Mouse (Mus musculus): ENCODE results near the gene Arhgef3.

Gene Arhgef3

DNA sequence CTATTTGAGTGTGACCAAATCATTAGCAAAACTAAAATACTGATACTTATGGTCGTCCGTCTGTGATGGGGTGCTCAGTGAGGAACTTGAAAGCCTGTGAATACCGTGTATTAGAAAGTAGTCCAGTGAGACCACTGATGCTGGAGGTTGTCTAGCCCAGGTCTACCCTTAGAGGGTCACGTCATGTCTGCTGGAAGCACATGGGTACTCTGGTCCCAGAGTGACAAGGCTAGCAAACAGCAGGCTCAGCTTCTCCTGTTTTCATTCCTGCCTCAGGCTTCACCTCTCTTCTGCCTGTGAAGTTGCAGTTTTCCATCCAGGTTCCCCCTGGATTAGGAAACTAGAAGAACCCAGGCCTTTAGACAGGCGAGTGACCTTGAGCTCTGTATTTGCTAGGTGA, 233.0 kb downstream of the Arhgef3 start:
- no peak for DNase-seq (ENCODE audit: low spot score)

DNA sequence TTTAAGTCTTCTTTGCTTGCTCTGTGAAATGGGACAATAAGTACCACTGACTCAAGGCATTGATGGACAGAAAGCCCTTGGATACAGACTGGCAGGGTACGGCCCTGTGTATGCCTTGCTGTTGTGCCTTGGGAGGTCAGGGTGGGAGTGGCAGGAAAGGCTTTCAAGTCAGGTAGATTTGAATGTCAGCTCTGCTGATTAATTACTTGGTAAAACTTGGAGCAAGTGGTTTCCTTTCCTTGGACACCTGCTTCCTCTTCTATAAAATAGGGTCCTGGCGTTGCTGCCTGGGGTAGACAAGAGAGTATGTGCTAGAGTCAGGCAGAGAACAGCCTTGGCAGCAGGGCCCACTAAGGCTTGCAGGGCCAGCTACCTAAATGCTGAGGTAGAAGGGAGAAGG, 233.4 kb downstream of the Arhgef3 start:
- no peak for DNase-seq (ENCODE audit: low spot score)

DNA sequence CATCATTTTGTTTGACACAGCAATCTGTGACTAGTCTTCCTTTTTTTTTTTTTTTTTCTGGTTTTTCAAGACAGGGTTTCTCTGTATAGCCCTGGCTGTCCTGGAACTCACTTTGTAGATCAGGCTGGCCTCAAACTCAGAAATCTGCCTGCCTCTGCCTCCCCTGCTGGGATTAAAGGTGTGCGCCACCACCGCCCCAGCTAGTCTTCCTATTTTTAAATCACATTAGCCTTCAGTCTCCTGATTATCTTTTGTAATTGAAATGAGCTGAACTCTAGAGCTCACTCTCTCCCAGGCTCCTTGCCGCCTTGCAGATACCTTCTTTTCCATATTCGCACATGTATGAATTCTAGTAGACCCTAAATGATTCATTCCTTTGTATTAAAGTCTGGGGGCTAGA, 234.0 kb downstream of the Arhgef3 start:
- DNase-seq (ENCODE audit: low spot score): no peak

DNA sequence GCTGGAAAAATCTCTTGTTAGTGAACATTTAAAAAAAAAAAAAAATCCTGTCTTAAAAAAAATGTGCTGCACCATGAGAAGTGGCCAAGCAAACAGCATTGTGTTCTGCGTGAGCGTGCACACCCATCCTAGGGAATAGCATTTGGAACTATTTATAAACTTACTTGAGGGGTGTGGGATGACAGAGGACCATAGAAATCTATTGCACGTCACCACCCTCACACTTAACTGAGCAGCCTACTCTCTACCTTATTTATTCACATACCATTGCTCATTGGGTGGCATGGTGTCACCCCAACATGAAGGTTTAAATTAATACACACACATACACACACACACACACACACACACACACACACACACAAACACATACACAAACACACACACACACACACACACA, 234.4 kb downstream of the Arhgef3 start:
- DNase-seq (ENCODE audit: low spot score): no peak

DNA sequence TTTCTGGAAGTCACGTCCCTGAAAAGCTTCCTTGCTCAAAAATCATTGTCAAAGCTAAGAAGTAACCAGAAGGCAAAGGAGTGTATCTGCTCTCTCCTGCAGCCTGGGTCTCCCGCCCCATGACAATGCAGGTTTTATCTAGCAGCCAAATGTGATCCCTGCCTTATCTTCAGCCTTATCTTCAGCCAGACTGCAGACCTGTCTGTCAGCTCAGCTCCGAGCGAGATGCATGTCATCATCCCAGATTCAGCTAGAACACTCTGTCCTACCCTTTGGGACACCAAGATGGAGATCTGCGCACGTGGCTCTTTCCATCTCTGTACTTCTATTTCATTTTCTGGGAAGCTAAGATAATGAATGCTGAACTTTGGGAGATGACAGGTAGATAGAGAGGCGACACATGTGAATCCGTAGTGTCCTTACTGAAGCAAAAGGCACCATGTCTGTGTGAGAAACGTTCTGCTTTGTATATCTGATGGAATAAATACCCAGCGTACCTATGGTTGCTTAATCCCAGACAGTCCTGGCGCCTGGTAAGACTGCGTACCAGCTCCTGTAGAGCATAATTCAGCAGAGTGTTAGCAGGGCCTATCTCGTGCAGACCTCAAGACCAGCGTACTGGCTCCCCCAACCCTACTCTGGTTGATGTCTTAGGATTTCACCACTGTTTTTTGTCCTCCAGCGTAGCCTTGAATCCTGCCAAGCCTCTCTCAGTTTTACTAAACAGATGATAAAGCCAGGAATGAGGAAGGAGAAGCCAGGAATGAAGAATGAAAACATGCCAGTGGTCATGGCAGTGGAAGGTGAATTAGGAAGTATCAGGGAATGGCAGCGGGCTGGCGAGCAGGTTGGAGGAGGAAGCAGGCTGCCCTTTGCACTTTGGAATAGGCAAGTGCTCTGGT, 235.4 kb downstream of the Arhgef3 start:
- no peak for DNase-seq (ENCODE audit: low spot score)

DNA sequence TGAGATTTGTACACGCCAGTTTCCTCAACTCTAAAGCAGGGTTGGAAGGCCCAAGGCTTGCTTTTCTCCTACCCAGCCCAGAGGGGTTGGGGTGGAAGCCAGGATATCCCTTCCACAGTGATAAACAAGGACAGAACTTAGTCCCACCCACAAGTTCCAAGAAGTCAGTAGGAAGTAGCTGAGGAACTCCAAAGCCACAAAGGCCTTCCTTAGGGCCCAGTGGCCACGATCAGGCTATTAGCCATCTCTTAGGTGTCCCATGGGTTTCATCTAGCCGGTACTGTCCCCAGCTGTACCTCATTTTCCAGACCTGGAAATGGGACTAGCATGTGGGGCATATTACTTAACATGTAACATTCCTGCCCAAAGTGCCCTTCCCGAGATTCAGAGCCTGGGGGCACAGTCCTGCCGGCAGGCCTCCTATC, 236.4 kb downstream of the Arhgef3 start:
- DNase-seq (ENCODE audit: low spot score): no peak

DNA sequence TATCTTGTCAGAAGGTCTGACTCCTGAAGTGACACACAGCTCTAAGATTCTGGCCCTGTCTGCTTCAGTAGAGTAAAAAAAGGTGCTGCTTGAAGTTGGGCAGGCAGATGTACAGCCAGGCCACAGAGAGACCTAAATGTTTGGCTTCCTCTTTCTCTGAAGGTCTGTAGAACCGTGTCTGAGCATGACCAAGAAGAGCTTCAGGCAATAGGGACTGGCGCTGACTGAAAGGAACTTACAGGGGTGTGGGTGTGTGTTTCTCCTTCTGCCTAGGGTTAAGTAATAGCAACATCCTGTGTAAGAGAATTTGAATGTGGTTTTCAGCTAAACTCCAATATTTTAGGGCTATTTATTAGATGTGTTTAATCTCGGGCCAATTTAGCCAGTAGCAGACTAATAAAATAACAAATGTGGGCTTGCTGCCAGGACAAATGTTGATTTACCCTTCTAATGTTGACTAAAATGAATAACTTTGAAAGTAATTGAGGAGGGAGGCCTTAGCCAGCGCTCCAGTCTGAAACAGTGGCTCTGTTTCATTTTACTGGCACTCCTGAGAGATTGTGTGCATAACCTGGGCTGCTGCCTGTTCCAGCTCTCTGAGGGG, 236.9 kb downstream of the Arhgef3 start:
- peak; percentile 40 for DNase-seq (ENCODE audit: low spot score)

DNA sequence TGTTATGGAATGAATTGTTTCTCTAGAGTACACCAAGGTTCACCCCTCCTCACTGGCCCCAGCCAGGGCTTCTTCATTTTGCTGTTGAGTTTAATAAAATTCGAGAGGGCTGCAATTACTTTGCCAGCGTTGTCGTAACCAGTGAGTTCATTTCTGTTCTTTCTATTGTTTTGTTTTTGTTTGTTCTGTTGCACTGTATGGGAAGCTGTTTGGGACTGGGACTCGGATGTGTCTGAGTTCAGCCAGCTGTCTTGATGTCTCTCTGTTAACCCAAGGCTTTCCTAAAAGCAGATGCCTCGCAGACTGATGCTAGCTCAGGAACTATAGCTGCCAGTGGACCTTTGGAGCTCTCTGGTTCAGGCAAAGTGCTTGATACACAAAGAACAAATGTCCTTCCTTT, 237.8 kb downstream of the Arhgef3 start:
- no peak for DNase-seq (ENCODE audit: low spot score)

DNA sequence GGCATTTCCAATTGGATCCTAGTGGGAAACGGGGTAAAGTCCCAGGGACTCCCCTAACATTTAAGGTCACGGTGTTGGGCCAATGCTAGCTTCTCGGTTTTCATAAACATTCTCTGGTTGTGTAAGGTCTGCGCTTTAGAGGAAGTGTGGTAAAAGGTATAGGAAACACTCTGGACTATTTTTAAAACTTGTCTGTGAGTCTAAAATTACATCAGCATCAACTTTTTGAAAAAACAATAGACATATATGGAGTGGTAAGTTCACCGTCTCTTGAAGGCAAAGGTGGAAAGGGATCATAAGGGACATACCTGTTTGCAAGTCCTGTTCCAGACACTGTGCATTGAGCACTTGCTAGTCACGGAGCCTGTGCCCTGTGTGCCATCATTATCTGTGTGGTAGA, 240.5 kb downstream of the Arhgef3 start:
- DNase-seq (ENCODE audit: low spot score): no peak

DNA sequence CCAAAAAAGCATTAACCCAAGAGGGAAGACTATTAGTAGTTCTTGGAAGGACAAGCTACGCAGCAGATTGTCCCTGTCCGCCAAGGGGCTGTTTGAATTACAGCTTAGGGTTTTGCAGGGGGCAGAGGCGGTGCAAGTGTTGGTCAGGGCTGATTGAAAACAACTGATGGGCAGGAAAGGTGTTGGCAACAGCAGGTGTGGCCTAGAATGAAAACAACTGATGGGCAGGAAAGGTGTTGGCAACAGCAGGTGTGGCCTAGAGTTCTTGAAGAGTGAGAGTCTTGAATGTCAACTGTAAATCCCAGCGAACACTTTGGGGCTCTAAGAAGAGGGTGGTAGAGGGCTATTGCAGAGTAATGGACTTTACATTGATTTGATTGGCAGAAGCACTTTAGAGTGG, 241.2 kb downstream of the Arhgef3 start:
- DNase-seq (ENCODE audit: low spot score): no peak

DNA sequence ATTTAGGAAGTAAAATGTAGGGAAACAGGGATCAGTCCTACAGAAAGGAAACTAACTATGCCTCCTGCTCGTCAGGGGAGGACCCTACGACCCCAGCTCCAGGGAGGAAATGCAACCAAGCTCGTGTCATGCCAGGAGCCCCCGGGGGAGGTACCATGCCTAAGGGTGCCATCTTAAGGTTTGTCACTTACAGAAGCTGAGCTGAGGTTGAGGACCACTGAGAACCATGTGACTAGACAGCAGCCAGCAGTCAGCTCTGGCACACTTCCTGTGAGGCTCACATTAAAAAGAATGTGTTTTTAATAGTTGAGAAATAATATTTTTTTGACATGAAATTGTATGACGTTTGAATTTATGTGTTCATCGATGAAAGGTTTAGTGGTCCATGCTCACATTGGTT, 242.4 kb downstream of the Arhgef3 start:
- DNase-seq (ENCODE audit: low spot score): no peak

DNA sequence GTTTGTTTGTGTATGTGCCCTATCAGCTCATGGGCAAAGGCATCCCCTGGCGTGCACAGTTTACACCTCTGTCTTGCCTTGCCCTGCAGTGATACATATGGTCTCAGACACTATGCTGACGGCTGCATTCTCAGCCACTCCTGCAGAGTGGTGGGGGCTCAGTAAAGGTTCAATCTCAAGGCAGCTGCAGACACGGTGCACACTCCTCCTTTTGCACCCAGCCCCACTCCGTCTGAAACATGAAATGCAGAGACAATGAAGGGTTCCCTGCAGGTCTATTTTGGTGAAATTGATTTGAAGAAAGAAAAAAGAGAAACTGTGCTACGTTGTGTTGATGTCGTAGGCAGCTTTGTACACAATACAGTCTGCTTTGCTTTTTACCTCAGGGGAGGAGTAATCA, 243.5 kb downstream of the Arhgef3 start:
- DNase-seq (ENCODE audit: low spot score): no peak

DNA sequence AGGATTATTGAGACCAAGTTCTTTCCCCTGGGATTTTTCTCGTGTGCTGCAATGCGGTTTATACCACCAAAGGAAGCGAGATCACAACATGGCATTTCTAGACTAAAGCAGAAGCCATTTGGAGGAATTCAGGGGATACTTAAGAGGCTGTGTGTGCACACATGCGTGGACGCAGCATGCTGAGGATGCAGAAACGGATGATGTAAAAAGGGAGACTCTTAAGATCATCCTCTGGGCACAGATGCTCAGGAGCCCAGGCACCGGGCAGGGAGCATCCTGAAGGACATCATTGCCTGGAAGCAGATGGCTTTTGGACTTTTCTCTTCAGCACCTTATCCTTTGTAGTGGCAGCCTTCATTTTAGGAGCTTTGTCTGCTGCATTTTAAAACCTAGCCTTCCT, 246.2 kb downstream of the Arhgef3 start:
- no peak for DNase-seq (ENCODE audit: low spot score)

DNA sequence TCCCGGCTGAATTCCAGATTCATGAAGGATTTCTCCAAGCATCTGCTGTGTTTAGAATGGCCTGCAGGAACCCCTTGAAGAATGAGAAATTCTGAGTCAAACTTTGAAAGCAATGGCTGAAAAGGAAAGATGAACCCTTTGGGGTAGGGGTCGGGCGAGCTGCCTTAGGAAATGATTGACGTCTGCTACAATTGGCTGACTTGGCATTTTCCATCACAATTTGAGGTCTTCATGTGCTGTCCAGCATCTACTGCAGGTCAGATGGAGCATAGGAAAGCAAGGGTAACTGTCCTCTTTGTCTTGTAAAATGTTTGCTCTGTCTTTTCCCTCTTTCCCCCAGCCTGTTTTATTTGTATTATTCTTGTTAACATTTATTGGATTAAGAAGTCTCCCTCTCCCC, 246.8 kb downstream of the Arhgef3 start:
- DNase-seq (ENCODE audit: low spot score): no peak

DNA sequence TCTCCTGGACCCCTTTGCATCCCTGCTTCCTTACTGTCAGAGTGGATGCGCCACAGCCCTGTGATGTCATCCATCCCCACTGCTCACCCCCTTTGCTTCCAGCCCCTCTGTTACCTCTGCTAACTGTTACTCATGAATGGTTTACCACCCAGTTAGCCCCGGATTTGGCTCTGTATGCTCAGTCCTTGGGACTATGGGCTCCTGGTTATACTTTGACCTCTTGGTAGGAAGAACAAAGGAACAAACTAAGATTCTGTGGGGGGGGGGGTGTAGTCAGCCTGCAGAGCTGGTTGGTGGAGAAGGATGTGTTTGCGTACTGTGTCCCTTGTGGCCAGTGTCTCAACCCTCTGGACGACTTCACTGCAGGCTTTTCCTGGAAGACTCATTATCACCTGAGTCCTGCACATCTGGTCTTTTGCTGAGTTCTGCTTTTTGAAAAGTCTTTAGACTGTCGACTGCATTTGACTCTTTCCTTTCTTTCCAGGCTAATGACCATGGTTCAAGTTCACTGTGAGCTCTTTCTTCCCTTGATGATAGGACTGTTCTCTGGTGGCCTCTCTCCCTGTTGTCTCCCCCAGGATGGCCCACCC, 250.1 kb downstream of the Arhgef3 start:
- no peak for DNase-seq (ENCODE audit: low spot score)

DNA sequence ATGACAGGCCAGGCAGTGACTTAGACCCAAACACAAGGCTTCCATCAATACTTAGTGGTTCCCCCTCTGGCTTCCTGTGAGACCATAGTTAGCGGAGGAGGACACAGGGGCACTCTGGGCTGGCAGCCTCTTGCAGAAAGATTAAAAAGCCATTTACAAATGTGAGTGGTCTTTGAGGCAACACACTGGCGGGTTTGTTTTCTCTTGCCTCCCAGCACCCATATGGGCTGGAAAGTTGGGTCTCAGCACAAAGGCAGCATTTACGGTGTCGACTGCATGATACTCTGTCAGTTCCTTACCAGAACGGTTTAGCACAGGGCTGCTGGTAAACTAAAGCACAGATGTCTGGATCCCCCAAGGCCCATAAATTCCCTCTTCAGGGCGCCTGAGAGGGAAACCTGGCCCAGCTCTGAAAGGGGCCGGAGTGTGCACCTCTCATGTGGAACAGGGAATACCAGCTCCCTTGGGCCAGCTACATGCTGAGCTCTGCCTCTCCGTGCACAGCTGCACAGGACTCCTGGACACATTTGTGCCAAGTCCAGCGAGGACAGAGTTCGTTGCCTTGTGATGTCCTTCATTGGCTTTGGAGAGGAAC, 252.5 kb downstream of the Arhgef3 start:
- DNase-seq (ENCODE audit: low spot score): no peak

DNA sequence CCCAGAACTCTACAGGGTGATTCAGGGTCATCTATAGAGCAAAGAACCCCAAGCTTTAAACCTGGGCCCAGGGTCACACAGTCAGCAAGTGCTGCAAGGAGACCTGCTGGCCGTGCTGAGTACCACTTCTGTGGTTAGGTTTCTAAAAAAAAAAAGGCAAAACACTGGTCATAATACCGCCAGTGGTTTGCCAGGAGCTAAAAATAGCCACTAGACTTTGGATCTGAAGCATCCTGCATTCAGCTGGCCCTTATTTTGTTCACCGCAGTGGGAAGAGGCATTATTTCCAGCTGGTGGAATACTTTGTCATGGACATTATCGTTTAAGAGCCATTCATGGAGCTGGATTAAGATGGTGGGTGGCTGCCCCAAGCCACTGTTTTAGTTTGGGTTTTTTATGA, 253.9 kb downstream of the Arhgef3 start:
- DNase-seq (ENCODE audit: low spot score): no peak

DNA sequence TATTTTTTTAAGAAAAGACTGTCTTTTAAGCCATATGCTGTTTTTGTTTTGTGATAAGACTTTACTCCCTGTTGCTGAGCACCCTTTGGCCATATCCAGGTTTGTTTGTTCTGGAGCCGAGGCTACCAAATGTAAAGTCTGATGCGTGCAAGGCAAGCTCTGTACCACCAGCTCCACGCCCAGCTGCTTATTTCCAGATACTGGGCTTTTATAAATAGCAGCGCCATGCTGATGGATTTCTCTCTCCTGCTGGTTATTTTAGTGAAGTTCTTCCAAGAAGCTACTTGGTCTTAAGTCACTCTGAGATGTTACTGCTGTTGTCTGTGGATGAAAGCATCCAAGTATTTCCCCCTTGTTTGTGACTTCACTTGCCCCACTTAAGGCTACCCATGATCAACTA, 254.8 kb downstream of the Arhgef3 start:
- no peak for DNase-seq (ENCODE audit: low spot score)

DNA sequence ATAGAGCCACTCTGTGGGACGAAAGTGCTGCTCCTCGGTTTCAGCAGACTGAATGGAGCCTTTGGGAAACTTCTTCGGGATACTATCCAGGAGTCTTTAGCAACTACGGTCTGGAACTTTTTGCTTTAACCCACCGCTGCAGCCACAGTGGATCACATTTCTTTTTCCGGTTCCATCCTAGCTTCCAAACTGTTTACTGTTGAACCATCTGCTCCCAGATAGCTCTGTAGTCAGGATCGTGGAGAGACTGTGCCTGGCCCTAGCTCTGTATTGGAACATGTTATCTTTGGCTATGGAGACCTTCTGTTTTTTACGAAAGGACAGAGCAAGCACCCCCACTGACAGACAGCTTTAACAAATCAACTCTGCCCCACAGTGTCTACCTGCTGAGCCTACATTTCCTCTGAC, 257.0 kb downstream of the Arhgef3 start:
- no peak for DNase-seq (ENCODE audit: low spot score)

DNA sequence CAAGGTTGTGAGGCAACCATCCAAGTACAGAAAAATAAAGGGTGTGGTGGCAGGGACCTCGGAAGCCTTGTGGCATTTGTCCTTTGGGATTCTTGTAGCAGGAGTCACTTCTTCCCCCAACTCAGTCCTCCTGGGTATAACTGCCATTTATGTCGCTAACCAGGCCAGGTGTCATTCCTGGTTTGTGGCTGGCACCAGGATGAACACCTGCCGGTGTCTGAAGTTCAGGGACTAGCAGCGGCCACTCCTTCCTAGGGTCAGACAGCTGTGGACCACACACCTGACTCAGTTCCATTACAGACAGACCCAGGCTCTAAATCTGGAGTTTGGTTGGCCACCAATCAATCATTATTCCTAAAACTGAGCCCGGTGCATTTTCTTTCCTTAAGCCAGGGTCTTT, 258.8 kb downstream of the Arhgef3 start:
- no peak for DNase-seq (ENCODE audit: low spot score)

DNA sequence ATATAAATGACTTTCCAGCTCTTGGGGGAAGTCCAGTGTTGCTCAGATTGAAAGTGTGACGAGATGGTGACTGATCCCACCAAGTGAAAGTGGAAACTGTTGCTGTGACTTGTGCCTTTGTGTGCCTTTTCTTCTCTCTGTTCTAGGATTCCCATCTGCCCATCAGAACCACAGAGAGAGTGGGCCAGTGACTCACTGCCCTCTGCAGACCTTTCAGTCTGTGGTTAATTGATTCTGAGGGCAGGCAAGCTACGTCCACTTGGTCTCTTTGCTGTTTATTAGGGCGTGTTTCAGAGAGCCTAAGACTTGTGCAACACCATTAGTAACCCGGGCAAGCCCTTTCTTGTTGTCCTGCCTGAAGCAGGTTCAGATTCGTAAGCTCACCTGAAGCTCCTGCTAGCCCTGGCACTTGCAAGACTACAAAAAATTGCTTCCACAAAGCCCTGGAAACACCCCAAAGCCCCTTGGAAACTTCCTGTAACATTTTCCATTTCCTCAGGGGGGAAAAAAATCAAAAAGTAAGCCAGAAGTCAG, 261.5 kb downstream of the Arhgef3 start:
- peak; percentile 40 for DNase-seq (ENCODE audit: low spot score)

DNA sequence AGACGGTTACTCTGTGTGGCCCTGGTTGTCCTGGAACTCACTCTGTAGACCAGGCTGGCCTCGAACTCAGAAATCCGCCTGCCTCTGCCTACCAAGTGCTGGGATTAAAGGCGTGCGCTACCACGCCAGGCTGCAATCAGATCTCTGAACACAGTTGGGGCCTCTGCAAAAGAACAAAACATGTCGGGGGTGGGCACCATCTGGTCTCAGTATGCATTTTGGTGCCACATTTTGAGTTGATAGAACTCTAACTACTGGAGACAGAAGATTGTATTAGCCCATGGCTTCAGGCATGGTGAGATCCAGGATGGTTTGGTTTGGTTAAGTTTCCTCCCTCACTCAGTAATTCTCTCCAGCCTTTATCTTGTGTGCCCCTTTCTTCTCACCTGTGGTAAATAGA, 264.0 kb downstream of the Arhgef3 start:
- no peak for DNase-seq (ENCODE audit: low spot score)

DNA sequence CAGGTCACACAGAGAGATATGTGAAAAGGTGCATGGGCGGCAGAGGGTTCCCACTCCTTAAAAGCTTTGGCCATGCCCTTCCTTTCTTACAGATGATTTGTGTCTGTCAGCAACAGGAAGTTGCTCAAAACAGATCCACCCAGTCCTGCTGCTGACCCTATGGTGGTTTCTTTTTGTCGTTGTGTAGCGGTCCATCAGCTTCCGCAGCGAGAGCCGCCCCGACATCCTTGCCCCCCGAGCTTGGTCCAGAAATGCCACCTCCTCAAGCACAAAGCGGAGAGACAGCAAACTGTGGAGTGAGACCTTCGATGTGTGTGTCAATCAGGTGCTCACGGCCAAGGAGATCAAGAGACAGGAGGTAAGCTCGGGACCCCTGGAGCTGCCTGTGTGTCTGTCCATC, 264.7 kb downstream of the Arhgef3 start:
- DNase-seq (ENCODE audit: low spot score): no peak

Data from urinary bladder, postnatal 25 days (tissue).